Mouse (Mus musculus) liver, embryonic 13.5 days (tissue): Measurements from ENCODE around the gene Amtn. TPM values are rescaled to one million over a fixed set of nuclear protein-coding genes. Genes with fewer than 3 reads are reported as not detected.
"Not testable (repeated sequence)": the region's sequence is repeated elsewhere in the genome, so short reads cannot be mapped to it uniquely, and the experiment has no call there.

Experiments used
- ATAC-seq: fragments of 200-750 bp; cut with Nextera tagmentation; 2 replicates; pipeline ENCODE4 v1.8.0; 2017; ENCODE audit warnings: low read depth, mild to moderate bottlenecking, moderate number of reproducible peaks, moderate library complexity
- DNase-seq: peaks from one replicate; pipeline ENCODE4 v3.0.0; 2022
- H3K27ac ChIP-seq: fragments of 300-500 bp; sonication (generic); 2 replicates; pipeline ENCODE4 v1.5.1; 2015; ENCODE audit warnings: moderate library complexity, mild to moderate bottlenecking, inconsistent platforms
- H3K27me3 ChIP-seq: fragments of 300-500 bp; sonication (generic); 2 replicates; pipeline ENCODE4 v1.6.1; 2015; ENCODE audit warnings: mild to moderate bottlenecking, inconsistent platforms
- H3K36me3 ChIP-seq: fragments of 300-500 bp; sonication (generic); 2 replicates; pipeline ENCODE4 v1.6.1; 2015; ENCODE audit warnings: mild to moderate bottlenecking, inconsistent platforms
- H3K4me1 ChIP-seq: fragments of 300-500 bp; sonication (generic); replicated peaks from 2 replicates; pipeline ENCODE4 v1.6.1; 2015; ENCODE audit warnings: inconsistent platforms
- H3K4me2 ChIP-seq: fragments of 300-500 bp; sonication (generic); 2 replicates; pipeline ENCODE4 v1.6.1; 2015; ENCODE audit warnings: inconsistent platforms, mild to moderate bottlenecking, moderate library complexity
- H3K4me3 ChIP-seq: fragments of 300-500 bp; sonication (generic); replicated peaks from 2 replicates; pipeline ENCODE4 v1.5.1; 2015; ENCODE audit warnings: mild to moderate bottlenecking, inconsistent platforms
- H3K9ac ChIP-seq: fragments of 300-500 bp; sonication (generic); 2 replicates; pipeline ENCODE4 v1.6.1; 2015; ENCODE audit warnings: mild to moderate bottlenecking, inconsistent platforms
- H3K9me3 ChIP-seq: fragments of 300-500 bp; sonication (generic); replicated peaks from 2 replicates; pipeline ENCODE4 v1.6.1; 2016; ENCODE audit warnings: inconsistent platforms
- WGBS: fragments of 180-500 bp; shearing (Covaris S2); methylation state at CpG from one replicate; pipeline ENCODE4 v1.1.7; 2015; ENCODE audit not compliant: insufficient replicate concordance; 5-methylcytosine and 5-hydroxymethylcytosine counted together
- polyA plus RNA-seq: library from polyadenylated mRNA; unstranded; fragments of >200 nt; fragmentation: Nextera tagmentation; extraction: Ambion mirVana; gene quantifications from 2 replicates; pipeline ENCODE4 v1.2.1, GENCODE M21; 2015

Gene Amtn
- not detected in 2 replicates for polyA plus RNA-seq

DNA sequence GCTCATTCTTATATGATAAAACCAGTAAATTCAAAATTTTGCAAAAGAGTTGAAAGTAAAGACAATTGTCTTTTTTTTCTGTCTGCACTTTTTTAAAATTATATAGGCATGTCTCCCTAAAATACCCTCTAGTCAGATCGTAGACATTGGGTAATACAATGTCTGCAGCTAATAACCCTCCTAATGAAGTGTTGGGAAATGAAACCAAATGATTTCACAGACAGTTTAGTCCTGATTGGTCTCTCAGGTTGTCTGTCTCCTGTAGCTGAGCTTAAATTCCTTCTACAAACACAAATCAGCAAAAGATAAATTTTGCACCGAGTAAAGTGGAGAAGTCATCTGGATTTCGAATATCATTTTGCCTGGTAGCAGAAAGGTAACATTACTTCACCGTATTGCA is at the start of gene Amtn:
Gene Amtn (plus strand): TSS at position 301 of the 400 bp plus-strand sequence.
- Histone ChIP-seq H3K4me2 (no peak within 1 kb of the TSS), H3K9ac (no peak within 1 kb of the TSS), H3K27me3 (no peaks in the 10 kb centered on the region), H3K36me3 (no peaks in the 10 kb centered on the region), H3K9me3 (no peaks in the 10 kb centered on the region), H3K4me1 (no peaks in the 10 kb centered on the region), H3K27ac (no peak within 1 kb of the TSS), H3K4me3 (no peak within 1 kb of the TSS)
- ATAC-seq (no peak), DNase-seq (no peak)
- 61% methylated on average over 4 of the region's 4 CpGs for WGBS

DNA sequence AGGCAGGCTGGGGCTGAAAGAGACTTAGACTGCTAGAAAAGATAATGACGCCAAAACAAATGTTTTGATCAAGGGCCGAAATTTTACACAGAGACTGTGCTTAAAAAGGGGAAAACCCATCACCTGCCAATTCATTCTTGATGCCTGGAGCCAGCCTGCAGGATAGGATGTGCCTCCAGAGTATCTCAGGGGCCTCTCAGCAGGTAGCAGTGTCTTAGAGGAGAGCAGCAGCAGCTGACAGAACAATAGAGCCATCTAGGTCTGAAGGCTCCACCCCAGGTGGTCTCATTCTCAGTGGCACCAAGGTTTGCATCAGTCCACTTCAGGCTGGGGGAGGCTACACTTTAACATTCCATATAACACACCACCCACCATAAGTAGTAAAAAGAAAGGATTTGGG is 27.4 kb upstream of the Amtn start:
- H3K4me1 ChIP-seq, H3K4me2 ChIP-seq, H3K36me3 ChIP-seq, DNase-seq, H3K27ac ChIP-seq, H3K27me3 ChIP-seq, H3K9ac ChIP-seq, ATAC-seq, H3K4me3 ChIP-seq, H3K9me3 ChIP-seq: not testable (repeated sequence)
- 54% methylated on average over 2 of the region's 2 CpGs for WGBS

DNA sequence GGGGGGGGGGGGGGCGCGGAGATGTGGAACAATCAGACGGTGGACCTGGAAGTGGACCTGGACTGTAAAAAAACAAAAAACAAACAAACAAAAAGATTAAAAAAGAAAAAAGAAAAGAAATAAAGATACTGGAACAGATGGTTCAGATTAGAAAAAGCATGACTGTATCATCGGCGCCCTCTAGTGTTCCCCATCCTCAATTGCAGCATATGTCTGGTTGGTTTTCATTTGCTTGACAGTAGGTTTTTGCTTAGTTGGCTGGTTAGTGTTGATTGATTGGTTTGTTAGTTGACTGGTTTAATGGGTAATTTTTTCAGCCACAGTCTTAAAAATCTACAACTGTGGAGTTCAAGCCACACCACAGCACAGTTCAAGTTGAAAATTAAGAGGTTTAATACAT is 11.1 kb upstream of the Amtn start:
- no peak overlapping the region for H3K4me3 ChIP-seq
- H3K36me3 ChIP-seq, result no peaks in the 10 kb centered on the region
- no peak overlapping the region for H3K27ac ChIP-seq
- 3% methylated on average over 5 of the region's 5 CpGs for WGBS
- H3K4me1 ChIP-seq, result no peaks in the 10 kb centered on the region
- ATAC-seq (no peak), DNase-seq (no peak)
- H3K27me3 ChIP-seq, result no peaks in the 10 kb centered on the region
- no peak overlapping the region for H3K4me2 ChIP-seq
- no peak overlapping the region for H3K9ac ChIP-seq
- no peaks in the 10 kb centered on the region for H3K9me3 ChIP-seq

DNA sequence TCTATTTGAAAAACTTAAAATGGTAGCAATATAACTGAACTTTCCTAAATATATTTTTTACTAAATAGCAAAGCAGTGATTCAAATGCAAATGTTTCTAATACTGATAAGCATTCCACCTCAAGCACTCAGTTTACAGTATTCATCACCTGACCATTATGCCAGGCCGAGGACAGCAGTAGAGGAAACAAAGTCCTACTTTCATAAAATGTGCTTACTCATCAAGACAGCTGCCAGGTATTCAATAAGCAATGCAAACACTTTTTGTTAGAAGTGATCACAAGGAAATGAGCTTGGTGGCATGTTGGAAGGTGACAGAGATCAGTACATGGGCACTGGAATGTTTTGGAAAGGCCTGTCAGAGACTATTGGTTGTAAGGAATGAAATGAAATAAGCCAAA is 9.0 kb upstream of the Amtn start:
- Histone ChIP-seq H3K36me3 (no peaks in the 10 kb centered on the region), H3K9me3 (no peaks in the 10 kb centered on the region), H3K4me2 (no peak overlapping the region), H3K4me1 (no peaks in the 10 kb centered on the region), H3K4me3 (no peak overlapping the region), H3K27ac (no peak overlapping the region), H3K9ac (no peak overlapping the region), H3K27me3 (no peaks in the 10 kb centered on the region)
- WGBS, result 46% methylated on average over 1 of the region's 1 CpGs
- no peak for DNase-seq
- ATAC-seq, result no peak

DNA sequence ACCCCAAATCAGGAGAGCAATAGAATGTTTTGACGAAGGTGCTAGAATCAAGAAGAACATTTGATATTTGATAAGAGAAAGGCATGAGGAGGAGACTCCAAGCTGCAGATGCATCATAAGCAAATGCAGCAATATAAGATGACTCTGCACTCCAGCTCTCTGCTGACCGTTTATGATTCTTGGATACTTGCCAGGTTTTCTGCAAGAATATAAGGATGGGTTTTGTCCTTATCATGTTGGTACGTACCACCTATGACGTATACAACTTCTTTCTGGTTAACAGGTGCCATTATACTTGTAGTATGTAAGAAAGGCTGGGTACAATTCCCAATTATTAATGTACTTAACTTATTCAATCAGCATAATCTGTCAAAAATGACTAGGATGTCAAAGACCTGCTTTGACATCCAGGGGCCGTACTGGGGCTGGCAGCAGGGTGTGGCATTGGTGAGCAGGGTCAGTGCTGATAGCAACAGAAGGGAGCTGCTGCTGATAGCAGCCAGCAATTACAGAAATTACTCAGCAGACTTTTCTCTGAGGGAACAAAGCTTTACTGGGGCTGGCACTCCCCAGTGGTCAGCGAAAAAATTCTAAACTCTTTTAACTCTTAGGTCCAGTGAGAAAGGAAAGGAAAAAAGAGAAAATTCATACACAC is 5.2 kb upstream of the Amtn start:
- no peak overlapping the region for H3K9ac ChIP-seq
- 49% methylated on average over 6 of the region's 6 CpGs for WGBS
- no peaks in the 10 kb centered on the region for H3K27me3 ChIP-seq
- no peaks in the 10 kb centered on the region for H3K4me1 ChIP-seq
- H3K36me3 ChIP-seq, result no peaks in the 10 kb centered on the region
- ATAC-seq (peak; percentile 50; the same call in 1 of the 2 replicates), DNase-seq (no peak)
- no peak overlapping the region for H3K4me3 ChIP-seq
- no peak overlapping the region for H3K4me2 ChIP-seq
- no peak overlapping the region for H3K27ac ChIP-seq
- H3K9me3 ChIP-seq, result no peaks in the 10 kb centered on the region

DNA sequence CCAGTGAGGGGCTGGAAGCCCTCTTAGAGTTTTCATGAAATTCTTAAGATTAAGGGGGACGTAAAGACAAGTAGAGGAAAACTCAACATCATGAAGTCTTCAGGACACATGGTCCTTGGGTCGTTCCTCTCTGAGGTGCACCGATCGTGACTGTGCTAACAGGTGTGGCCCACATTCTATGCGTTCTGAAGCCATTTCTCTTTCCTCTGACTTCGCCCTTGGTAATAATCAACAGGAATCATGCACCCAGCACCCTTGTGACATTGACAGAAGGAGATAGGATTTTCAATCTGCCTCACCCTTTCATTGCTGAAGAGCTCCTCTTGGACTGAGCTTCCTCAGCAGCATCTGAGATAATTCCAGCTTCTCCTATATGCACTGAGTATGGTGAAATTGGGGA is 3.3 kb upstream of the Amtn start:
- H3K36me3 ChIP-seq, result no peaks in the 10 kb centered on the region
- no peak overlapping the region for H3K4me2 ChIP-seq
- ATAC-seq, result no peak
- H3K4me1 ChIP-seq, result no peaks in the 10 kb centered on the region
- WGBS, result 52% methylated on average over 6 of the region's 6 CpGs
- DNase-seq, result no peak
- no peaks in the 10 kb centered on the region for H3K9me3 ChIP-seq
- H3K27me3 ChIP-seq, result no peaks in the 10 kb centered on the region
- H3K9ac ChIP-seq, result no peak overlapping the region
- no peak overlapping the region for H3K27ac ChIP-seq
- H3K4me3 ChIP-seq, result no peak overlapping the region

DNA sequence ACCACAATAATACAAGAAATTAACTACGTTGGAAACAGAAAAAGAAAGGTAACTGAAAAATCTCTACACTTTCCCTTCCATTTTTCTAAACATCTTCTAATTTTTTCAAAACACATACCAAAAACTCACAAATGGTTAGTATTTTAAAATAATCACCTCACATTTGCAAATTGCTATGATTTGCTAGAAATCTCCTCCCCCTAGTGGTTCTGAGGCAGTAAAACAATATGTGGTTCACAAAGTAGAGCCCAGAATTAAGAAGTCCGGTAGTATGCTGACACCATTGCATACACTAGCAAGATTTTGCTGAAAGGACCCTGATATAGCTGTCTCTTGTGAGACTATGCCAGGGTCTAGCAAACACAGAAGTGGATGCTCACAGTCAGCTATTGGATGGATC is 16.1 kb downstream of the Amtn start:
- H3K9ac ChIP-seq, ATAC-seq, DNase-seq, H3K4me3 ChIP-seq, H3K4me1 ChIP-seq, H3K4me2 ChIP-seq, H3K9me3 ChIP-seq, H3K36me3 ChIP-seq, H3K27me3 ChIP-seq, H3K27ac ChIP-seq: not testable (repeated sequence)
- 78% methylated on average over 2 of the region's 2 CpGs for WGBS

DNA sequence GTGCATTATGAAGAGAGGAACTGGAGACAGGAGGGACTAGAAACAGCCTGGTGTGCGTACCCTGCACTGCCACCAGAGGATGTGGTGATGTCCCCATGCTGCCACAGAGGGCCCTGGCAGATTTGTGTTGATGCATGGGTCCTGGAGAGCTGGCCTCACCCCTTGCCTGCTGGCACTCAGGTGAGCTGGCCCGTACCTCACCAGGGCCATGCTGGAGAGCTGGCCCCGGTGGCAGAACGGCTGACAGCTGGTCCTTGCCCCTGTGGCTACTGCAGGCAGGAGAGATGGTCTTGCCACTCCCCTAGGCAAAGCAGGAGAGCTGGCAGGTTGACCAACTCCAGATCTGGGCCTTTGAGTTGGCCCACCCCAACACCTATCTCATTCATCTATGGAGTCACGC is 22.7 kb downstream of the Amtn start:
- no peaks in the 10 kb centered on the region for H3K36me3 ChIP-seq
- H3K4me2 ChIP-seq, result no peak overlapping the region
- DNase-seq, result no peak
- whole genome bisulfite sequencing, result 56% methylated on average over 5 of the region's 5 CpGs
- no peak for ATAC-seq
- H3K9me3 ChIP-seq, result no peaks in the 10 kb centered on the region
- no peaks in the 10 kb centered on the region for H3K27me3 ChIP-seq
- H3K4me3 ChIP-seq, result no peak overlapping the region
- no peak overlapping the region for H3K27ac ChIP-seq
- H3K9ac ChIP-seq, result no peak overlapping the region
- H3K4me1 ChIP-seq, result no peaks in the 10 kb centered on the region

DNA sequence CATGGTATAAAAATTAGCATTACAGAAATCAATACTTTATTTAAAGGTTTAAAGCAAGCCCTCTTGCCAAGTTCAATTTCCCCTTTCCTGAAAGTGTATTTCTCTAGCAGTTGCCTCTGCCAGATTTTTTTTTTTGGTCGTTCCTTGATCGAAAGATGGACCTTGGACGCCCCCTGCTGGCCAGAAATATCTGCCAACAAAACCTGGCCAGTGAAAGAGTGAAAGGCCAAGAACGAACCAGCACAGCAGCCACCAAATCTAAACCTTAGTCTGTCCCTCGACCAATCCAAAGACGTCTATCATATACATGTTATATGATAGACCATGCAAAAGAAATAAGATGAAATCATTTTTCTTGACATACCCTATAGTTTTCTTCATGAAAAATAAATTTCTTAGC is 23.9 kb downstream of the Amtn start:
- WGBS, result 7% methylated on average over 6 of the region's 6 CpGs
- H3K36me3 ChIP-seq, result no peaks in the 10 kb centered on the region
- no peak overlapping the region for H3K4me3 ChIP-seq
- H3K4me2 ChIP-seq, result no peak overlapping the region
- ATAC-seq, result no peak
- H3K27me3 ChIP-seq, result no peaks in the 10 kb centered on the region
- H3K9ac ChIP-seq, result no peak overlapping the region
- no peaks in the 10 kb centered on the region for H3K9me3 ChIP-seq
- DNase-seq, result peak; percentile 7
- no peak overlapping the region for H3K27ac ChIP-seq
- H3K4me1 ChIP-seq, result no peaks in the 10 kb centered on the region

DNA sequence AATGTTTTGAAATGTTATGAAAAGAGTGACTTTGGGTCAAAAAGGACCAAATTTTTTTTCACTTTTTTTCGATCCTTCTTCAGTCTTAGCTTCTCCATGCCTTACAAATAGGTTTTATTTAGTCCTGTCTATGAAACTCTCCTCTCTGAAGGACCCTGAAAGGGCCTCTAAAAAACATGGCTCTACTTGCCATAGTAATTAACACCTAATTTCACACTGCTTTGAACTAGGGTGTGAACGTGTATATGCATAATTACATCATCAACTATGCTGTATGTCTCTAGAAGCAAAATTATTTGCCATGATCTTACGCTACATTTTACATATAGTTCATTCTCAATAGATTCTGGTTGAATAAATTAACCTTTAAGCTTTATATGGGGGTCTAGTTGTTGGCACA is 25.6 kb downstream of the Amtn start:
- WGBS, result 51% methylated on average over 3 of the region's 3 CpGs
- Histone ChIP-seq H3K27me3 (no peaks in the 10 kb centered on the region), H3K9me3 (no peaks in the 10 kb centered on the region), H3K4me1 (no peaks in the 10 kb centered on the region), H3K9ac (no peak overlapping the region), H3K4me3 (no peak overlapping the region), H3K27ac (no peak overlapping the region), H3K36me3 (no peaks in the 10 kb centered on the region), H3K4me2 (no peak overlapping the region)
- DNase-seq (no peak), ATAC-seq (no peak)

DNA sequence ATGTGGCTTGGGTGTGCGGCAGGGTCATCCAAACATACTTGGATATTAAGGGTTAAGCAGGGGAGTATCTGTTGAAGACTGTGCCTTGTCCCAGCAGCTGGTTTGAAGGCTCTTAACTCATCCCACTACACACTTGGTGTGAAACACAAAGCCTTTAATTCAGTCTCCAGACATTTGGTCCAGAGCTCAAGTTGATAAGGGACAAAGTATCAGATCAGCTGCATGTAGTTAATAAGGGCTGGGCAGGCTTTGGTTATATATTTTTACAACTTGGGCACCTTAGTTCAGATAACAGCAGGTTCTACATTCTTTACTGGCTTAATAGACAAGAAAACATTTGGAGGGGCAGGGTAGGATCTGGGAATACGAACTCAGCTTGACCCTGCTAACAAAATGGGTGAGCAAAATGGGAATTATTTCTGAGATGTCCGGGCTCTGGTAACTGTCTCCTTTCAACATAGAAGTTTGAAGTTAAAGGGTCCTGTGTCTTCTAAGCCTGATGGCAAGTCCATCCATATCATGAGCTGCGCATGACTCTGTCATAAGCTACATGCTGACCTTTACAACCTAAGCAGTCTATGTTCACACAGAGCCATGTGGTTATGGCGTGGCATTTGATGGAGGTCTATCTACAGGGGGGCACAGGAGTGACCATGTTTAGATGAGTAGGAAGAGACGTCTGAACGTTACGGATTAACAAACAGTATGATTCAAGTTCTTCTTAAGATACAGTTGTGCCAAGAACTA is 44.6 kb downstream of the Amtn start:
- Histone ChIP-seq H3K9me3 (no peaks in the 10 kb centered on the region), H3K27ac (no peak overlapping the region), H3K36me3 (no peaks in the 10 kb centered on the region), H3K4me3 (no peak overlapping the region), H3K4me1 (no peaks in the 10 kb centered on the region), H3K4me2 (no peak overlapping the region), H3K27me3 (no peaks in the 10 kb centered on the region), H3K9ac (no peak overlapping the region)
- no peak for ATAC-seq
- 70% methylated on average over 8 of the region's 8 CpGs for WGBS
- no peak for DNase-seq

DNA sequence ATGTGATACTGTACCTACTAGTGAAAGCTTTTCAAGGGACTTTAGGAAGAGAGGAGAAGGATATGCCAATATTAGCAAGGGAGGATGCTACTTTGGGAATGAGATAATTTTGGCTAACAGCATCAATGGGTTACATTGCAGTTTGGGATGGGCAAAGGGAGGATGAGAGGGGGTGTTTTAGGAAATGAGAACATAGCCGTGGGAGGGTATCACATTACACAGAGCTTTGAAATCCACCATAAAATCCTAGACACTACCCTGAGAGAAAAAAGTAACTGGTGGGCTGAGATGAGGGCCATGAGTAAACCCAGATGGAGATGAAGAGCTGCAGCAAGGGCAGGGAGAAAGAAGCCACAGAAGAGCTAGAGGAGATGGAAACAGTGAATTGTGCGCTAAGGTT is 49.0 kb downstream of the Amtn start:
- H3K27me3 ChIP-seq, H3K4me1 ChIP-seq, H3K9me3 ChIP-seq, DNase-seq, ATAC-seq, H3K4me3 ChIP-seq, H3K27ac ChIP-seq, H3K36me3 ChIP-seq, H3K4me2 ChIP-seq, H3K9ac ChIP-seq: not testable (repeated sequence)
- WGBS, result 56% methylated on average over 2 of the region's 2 CpGs
